Mouse (Mus musculus) right cerebral cortex, postnatal 14 days (tissue): ENCODE results near the gene Shisal1.

Experiments
- DNase-seq: peaks from one replicate; pipeline ENCODE4 v3.0.0; 2022

The Shisal1 gene

GRCm38 (mm10) chr15:84446997-84447396 is at the start of gene Shisal1:
Gene Shisal1 (minus strand): TSS chr15:84447097.
- no peak for DNase-seq

GRCm38 (mm10) chr15:84490486-84490885 is 43.6 kb upstream of the Shisal1 start:
- no peak for DNase-seq

- DNase-seq, result peak; percentile 47
These were observed 37.4 kb upstream of the Shisal1 start for GRCm38 (mm10) chr15:84484255-84484654.

GRCm38 (mm10) chr15:84483622-84484021 is 36.7 kb upstream of the Shisal1 start:
- no peak for DNase-seq

- no peak for DNase-seq
These were observed 34.5 kb upstream of the Shisal1 start for GRCm38 (mm10) chr15:84481259-84481877.

- no peak for DNase-seq
These were observed 22.5 kb upstream of the Shisal1 start for GRCm38 (mm10) chr15:84469391-84469790.

GRCm38 (mm10) chr15:84467761-84468160 is 20.9 kb upstream of the Shisal1 start:
- no peak for DNase-seq

- no peak for DNase-seq
These were observed 19.8 kb upstream of the Shisal1 start for GRCm38 (mm10) chr15:84466458-84467267.

- no peak for DNase-seq
These were observed 14.5 kb upstream of the Shisal1 start for GRCm38 (mm10) chr15:84461429-84461828.

- DNase-seq, result no peak
These were observed 12.1 kb upstream of the Shisal1 start for GRCm38 (mm10) chr15:84458983-84459382.

GRCm38 (mm10) chr15:84455286-84455685 is 8.4 kb upstream of the Shisal1 start:
- DNase-seq, result no peak

GRCm38 (mm10) chr15:84453091-84453490 is 6.2 kb upstream of the Shisal1 start:
- no peak for DNase-seq

- DNase-seq, result peak; percentile 69
These were observed 3.7 kb upstream of the Shisal1 start for GRCm38 (mm10) chr15:84450441-84451183.

GRCm38 (mm10) chr15:84445812-84446716 is 833 bp downstream of the Shisal1 start:
- DNase-seq, result peak; percentile 36

- no peak for DNase-seq
These were observed 2.7 kb downstream of the Shisal1 start for GRCm38 (mm10) chr15:84444181-84444580.

GRCm38 (mm10) chr15:84443631-84444030 is 3.3 kb downstream of the Shisal1 start:
- DNase-seq, result no peak

- DNase-seq, result no peak
These were observed 5.1 kb downstream of the Shisal1 start for GRCm38 (mm10) chr15:84441682-84442315.

GRCm38 (mm10) chr15:84440820-84441219 is 6.1 kb downstream of the Shisal1 start:
- DNase-seq, result no peak

GRCm38 (mm10) chr15:84433586-84434185 is 13.2 kb downstream of the Shisal1 start:
- DNase-seq, result no peak

GRCm38 (mm10) chr15:84430482-84430881 is 16.4 kb downstream of the Shisal1 start:
- DNase-seq, result no peak

- no peak for DNase-seq
These were observed 19.3 kb downstream of the Shisal1 start for GRCm38 (mm10) chr15:84427624-84428023.

GRCm38 (mm10) chr15:84425733-84426132 is 21.2 kb downstream of the Shisal1 start:
- no peak for DNase-seq
